Mouse (Mus musculus): Measurements from ENCODE around the gene Letmd1.

Gene Letmd1

GRCm38 (mm10) chr15:100508454-100509167 is 39.8 kb downstream of the Letmd1 start:
- no peak for DNase-seq

- DNase-seq = no peak
Observed at GRCm38 (mm10) chr15:100510072-100510471, 41.2 kb downstream of the Letmd1 start.

- no peak for DNase-seq
Observed at GRCm38 (mm10) chr15:100513387-100513786, 44.6 kb downstream of the Letmd1 start.

- no peak for DNase-seq
Observed at GRCm38 (mm10) chr15:100515121-100515520, 46.3 kb downstream of the Letmd1 start.

GRCm38 (mm10) chr15:100520306-100520705 is 51.5 kb downstream of the Letmd1 start:
- no peak for DNase-seq

GRCm38 (mm10) chr15:100525405-100525804 is 56.6 kb downstream of the Letmd1 start:
- DNase-seq = no peak

- DNase-seq = no peak
Observed at GRCm38 (mm10) chr15:100527900-100528299, 59.1 kb downstream of the Letmd1 start.
